18 mouse cellular contexts compared by ENCODE assay signal in the genomic region with DNA sequence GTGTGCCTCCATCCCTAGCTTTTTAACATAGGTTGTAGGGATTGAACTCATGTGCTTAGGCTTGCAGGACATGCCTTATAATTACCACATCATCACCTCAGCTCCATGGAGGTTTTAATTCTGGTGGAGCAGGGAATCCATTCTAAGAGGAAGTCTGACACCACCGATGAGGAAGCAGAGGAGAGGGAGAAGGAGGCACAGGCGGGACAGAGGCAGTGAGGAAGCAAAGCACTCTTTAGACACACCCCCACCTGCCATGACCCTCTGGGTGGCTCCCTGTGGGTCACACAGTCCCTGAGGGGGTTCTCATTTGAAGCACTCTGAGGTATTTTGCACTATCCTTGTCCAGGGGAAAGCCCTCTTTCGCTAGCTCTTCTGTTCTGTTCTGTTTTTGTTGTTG.
"Had no signal": no experiment of that assay in that cellular context is flagged by ENCODE, and none has a peak within 500 bp of the region (broad histone marks: within the 10 kb centered on the region; RNA-seq: fewer than 3 reads in every experiment).

No protein-coding gene starts in this region.

- H3K4me1 ChIP-seq: liver, embryonic 15.5 days; lung, embryonic 15.5 days; midbrain, embryonic 15.5 days; neural tube, embryonic 12.5 days; stomach, embryonic 15.5 days had no signal

- H3K36me3 ChIP-seq: liver, embryonic 15.5 days; lung, embryonic 15.5 days had no signal

- ATAC-seq: liver, postnatal 0 days; lung, postnatal 0 days; midbrain, embryonic 15.5 days had no signal

- H3K9me3 ChIP-seq: liver, embryonic 15.5 days; lung, embryonic 15.5 days; megakaryocyte, embryonic 14.5 days; midbrain, embryonic 13.5 days; midbrain, embryonic 15.5 days; neural tube, embryonic 12.5 days; stomach, embryonic 15.5 days had no signal

- H3K27ac ChIP-seq: liver, embryonic 15.5 days; lung, embryonic 15.5 days; macrophage; midbrain, embryonic 13.5 days; midbrain, embryonic 15.5 days; neural tube, embryonic 12.5 days; stomach, embryonic 15.5 days; stomach, postnatal 0 days had no signal

- H3K9ac ChIP-seq: liver, embryonic 15.5 days; liver, postnatal 0 days; lung, embryonic 15.5 days; midbrain, embryonic 13.5 days; midbrain, embryonic 15.5 days; neural tube, embryonic 12.5 days; stomach, embryonic 15.5 days had no signal

- H3K27me3 ChIP-seq: liver, embryonic 15.5 days; lung, embryonic 15.5 days; megakaryocyte, embryonic 14.5 days; midbrain, embryonic 13.5 days; midbrain, embryonic 15.5 days; neural tube, embryonic 12.5 days; stomach, embryonic 15.5 days had no signal

- DNase-seq: liver, postnatal 0 days; lung, adult 2 months; lung, postnatal 14 days; right cerebral cortex, postnatal 14 days; thymus, adult 2 months; thymus, postnatal 25 days; thymus, postnatal 4 days had no signal

- H3K4me2 ChIP-seq: liver, embryonic 15.5 days; lung, embryonic 15.5 days; midbrain, embryonic 11.5 days; midbrain, embryonic 13.5 days; midbrain, embryonic 15.5 days; neural tube, embryonic 12.5 days; stomach, embryonic 15.5 days had no signal

- H3K4me3 ChIP-seq: liver, embryonic 15.5 days; lung, embryonic 15.5 days; megakaryocyte, embryonic 14.5 days; midbrain, embryonic 13.5 days; midbrain, embryonic 15.5 days; neural tube, embryonic 12.5 days; stomach, embryonic 15.5 days had no signal
